Mouse (Mus musculus): ENCODE measurements around the gene Slc30a5.
"Not testable (repeated sequence)": the region's sequence is repeated elsewhere in the genome, so short reads cannot be mapped to it uniquely, and the experiment has no call there.

The Slc30a5 gene

GRCm38 (mm10) chr13:100841741-100842140 is 8.5 kb upstream of the Slc30a5 start:
- no peak for DNase-seq (ENCODE audit: low spot score)

- DNase-seq (ENCODE audit: low spot score), result no peak
Measured at GRCm38 (mm10) chr13:100834777-100835176, 1.6 kb upstream of the Slc30a5 start.

- no peak for DNase-seq (ENCODE audit: low spot score)
Measured at GRCm38 (mm10) chr13:100833640-100834002, 394 bp upstream of the Slc30a5 start.

DNA sequence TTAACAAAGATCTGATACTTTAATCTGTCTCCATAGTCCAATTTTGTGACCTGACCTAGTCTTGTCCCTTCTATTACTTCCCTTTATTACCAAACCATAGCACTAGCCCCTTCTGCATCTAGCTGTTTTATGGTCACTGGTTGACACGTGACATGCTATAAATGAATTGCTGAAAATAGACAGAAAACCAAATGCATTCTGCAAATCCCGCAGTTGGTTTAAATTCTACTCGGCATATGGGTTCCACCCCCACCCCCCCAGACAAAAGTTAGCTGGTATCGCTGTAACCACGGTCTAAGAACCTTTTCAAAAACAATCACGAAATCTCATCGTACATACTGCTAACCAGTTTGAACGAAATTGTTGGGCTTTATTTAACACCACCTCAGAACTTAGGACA is 1.0 kb downstream of the Slc30a5 start:
- no peak for DNase-seq (ENCODE audit: low spot score)

DNA sequence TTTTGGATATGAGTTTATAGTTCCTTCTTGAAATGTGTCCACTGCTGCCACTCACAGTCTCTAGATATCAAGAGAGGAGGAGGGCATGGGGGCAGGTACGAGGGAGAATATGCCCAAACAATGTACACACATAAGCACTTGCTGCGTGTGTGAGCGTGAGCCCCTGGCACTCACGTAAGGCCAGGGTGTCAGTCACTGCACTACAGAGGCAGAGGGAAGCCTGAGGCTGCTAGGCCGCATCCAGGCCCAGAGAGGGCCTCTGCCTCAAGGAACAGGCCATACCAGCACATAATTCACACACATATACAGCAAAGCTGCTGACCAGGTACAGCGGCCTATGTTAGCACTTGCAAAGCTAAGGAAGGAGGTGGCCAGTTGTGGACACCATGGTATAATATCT is 2.1 kb downstream of the Slc30a5 start:
- DNase-seq (ENCODE audit: low spot score), result no peak

DNA sequence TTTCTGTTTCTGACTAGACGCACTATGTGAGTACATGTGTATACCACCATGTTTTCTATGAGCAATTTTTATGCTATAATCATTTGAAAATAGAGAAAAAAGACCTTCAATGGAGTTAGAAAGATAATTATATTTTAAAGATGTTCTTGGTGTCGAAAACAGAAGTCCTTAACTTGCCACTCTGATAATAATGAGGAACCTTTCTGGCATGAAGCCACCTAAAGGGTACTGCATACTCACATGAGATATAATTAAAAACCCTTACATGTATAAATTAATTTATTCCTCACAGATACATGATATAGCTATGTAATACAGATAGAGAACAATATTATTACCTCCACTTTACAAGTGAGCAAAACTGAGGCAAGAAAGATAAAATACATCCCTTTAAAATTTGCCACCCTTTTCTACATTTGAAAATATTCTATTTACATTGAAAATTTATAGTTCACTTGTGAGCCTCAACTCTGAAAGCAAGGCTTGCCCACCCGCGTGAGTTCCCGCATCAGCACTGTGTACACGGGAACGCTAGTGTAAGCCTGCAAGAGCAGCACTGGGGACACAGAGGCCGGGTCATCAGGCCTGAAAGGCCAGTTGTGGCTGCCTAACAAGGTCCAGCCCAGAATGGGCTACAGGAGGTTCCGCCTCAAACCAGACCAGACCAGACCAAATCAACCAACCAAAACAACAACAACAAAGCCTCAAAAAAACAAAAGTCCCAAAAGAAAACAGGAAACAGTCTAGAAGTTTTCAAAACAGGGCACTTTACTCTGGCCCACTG is 7.4 kb downstream of the Slc30a5 start:
- DNase-seq (ENCODE audit: low spot score), result no peak

- no peak for DNase-seq (ENCODE audit: low spot score)
Measured at GRCm38 (mm10) chr13:100824916-100825315, 8.3 kb downstream of the Slc30a5 start.

GRCm38 (mm10) chr13:100824306-100824705 is 8.9 kb downstream of the Slc30a5 start:
- no peak for DNase-seq (ENCODE audit: low spot score)

- DNase-seq (ENCODE audit: low spot score), result no peak
Measured at GRCm38 (mm10) chr13:100823863-100824262, 9.4 kb downstream of the Slc30a5 start.

DNA sequence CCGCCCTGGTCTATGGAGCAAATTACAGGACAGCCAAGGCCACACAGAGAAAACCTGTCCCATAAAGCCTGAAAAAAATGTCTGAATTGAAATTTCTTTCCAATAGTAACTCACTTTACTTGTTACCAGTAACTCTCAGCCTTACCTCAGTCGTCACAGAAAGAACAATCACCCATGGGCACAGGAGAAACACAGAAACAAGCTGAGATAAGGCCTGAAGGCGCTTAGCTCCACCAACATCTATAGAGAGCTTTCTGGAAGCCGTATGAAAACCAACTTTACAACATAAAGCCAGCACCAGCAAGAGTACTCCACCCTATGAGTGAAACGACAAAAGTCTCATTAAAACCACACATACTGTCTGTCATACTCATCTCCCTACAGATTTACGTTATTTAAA is 18.8 kb downstream of the Slc30a5 start:
- no peak for DNase-seq (ENCODE audit: low spot score)

DNA sequence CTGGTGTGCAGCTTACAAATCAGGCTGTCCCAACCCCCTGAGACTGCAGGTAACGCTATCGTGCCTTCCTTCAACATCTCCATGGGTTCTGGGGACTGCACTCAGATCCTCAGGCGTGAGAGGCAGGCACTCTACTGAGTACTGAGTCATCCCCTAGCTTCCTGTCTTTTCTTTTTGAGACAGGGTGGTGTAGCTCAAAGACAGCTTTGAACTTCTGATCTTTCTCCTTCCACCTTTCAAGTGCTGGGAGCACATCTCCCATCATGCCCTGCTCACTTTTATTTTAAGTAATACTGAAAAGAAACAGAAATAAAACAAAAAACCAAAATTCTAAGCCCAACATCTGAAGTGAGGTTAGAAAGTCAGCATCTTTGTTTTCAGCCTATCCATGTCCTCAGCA is 27.5 kb downstream of the Slc30a5 start:
- no peak for DNase-seq (ENCODE audit: low spot score)

DNA sequence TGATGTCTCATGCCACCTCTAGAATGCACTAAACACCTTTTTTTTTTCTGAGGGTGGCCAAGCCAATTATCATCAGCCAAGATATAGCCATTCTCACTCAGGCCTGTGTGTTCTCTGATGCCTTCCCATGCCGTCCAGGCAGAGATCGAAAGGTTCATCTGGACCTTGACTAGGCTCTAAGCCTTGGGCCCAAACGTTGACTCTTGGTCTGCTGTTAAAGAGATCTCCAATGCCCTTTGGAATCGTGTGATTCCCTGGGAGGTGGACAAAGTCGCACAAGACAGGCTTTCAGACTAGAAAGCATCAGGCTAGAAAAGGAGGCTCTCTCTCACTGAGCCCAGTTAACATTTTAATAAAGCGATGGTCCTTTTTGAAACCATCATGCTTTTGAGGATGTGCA is 36.1 kb downstream of the Slc30a5 start:
- no peak for DNase-seq (ENCODE audit: low spot score)

GRCm38 (mm10) chr13:100789083-100789482 is 44.1 kb downstream of the Slc30a5 start:
- DNase-seq (ENCODE audit: low spot score), result no peak

GRCm38 (mm10) chr13:100788057-100788456 is 45.2 kb downstream of the Slc30a5 start:
- not testable (repeated sequence) for DNase-seq (ENCODE audit: low spot score)

- DNase-seq (ENCODE audit: low spot score), result no peak
Measured at GRCm38 (mm10) chr13:100787316-100788010, 45.8 kb downstream of the Slc30a5 start.

GRCm38 (mm10) chr13:100786414-100786867 is 46.8 kb downstream of the Slc30a5 start, which contains the start of gene Ccnb1:
TSS of gene Ccnb1 (minus strand) at chr13:100786570.
- peak; percentile 73 for DNase-seq (ENCODE audit: low spot score)

- DNase-seq (ENCODE audit: low spot score), result no peak
Measured at GRCm38 (mm10) chr13:100785806-100786413, 47.3 kb downstream of the Slc30a5 start.

DNA sequence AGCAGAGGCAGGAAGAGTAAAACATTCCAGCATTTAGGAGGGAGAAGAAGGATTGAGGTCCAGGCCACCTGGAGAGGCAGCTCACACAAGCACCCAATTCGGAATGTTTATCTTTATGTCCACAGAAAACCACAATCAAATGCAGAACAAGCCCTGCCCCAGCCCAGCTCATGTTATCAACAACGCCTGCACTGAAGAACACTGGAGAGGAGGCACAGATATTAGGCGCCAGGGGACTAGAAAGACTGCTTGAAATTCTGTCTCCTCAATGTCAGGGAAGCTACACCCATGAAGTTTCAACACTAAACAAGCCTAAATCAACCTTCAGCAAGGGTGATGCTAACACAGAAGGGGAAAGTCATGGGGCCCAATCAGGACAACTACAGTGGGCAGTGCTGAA is 55.7 kb downstream of the Slc30a5 start:
- no peak for DNase-seq (ENCODE audit: low spot score)

- no peak for DNase-seq (ENCODE audit: low spot score)
Measured at GRCm38 (mm10) chr13:100776710-100777109, 56.5 kb downstream of the Slc30a5 start.

DNA sequence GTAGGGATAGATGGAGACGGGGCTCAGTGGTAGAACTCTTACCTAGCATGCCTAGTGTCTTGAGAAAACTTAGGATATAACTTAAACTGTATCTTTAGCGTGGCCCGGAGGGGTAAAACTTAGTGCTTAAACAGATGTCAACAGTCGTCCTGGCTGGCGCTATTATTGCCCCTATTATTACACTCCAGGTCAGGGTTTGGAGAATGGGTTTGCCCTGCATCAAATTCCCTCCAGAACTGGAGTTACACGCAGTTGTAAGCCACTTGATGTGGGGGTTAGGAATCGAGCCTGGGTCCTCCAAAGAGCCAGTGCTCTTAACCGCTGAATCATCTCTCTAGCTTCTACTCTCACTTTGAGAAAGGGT is 57.2 kb downstream of the Slc30a5 start:
- no peak for DNase-seq (ENCODE audit: low spot score)

DNA sequence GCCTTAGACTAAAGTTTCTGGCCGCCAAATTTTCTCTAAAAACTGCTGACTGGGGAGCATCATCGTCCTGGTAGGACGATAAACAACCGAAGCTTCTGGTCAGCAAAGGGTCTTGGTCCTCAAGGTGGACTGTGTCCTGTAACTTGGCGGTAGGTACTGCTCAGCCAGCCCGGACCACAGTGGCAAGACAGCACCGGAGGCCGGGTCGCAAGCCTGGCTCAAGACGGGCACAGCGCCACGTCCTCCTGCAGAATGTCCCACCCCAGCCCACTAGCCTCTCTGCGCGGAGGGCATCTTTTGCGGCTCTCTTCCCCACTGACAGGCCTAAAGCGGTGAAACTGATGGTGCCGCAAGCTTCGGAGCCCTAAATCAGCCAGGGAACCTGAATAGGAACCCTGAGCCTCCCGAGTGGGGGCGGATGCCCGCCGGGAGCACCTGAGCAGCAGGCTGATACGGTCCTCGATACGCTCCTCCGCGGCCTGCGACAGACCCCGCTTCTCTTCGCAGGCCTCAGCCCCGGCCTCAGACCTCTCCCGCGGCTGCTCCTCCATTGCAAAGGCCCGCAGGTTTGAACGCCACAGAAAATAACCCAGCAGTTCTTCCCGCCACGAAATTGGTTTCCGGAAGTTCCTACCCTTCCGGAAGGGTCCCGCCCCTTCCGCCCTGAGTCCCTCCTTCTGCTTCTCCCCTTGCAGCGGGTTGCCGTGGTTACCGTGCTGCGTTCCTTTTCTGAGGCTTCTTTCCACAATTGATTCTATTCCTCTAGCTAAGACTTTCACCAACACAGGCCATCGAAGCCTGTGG is 57.8 kb downstream of the Slc30a5 start, which contains the start of gene Cenph:
Cenph (minus strand) TSS at position 648 of the 804 bp plus-strand sequence.
- peak; percentile 29 for DNase-seq (ENCODE audit: low spot score)

DNA sequence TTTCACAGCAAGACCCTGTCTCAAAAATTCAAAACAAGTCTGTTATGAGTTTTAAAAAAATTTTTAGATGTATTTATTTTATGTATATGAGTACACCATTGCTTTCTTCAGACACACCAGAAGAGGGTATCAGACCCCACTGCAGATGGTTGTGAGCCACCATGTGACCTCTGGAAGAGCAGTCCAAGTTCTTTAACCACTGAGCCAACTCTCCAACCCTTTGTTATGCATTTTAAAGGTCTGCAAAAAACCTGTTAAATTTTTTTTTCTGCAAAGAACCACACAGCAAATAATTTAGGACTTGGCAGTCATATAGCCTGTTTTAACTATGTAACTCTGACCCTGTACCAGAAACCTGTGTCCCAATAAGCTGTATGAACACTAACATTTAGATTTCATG is 58.5 kb downstream of the Slc30a5 start:
- no peak for DNase-seq (ENCODE audit: low spot score)
